13 mouse cellular contexts compared by ENCODE assay signal in genomic region chr5:50048271-50048851, GRCm38 (mm10). TPM values are rescaled to one million over a fixed set of nuclear protein-coding genes. Genes with fewer than 3 reads are reported as not detected.
A peak's percentile ranks its signal among the peaks of the same experiment; 100 is the strongest.
DNase-seq lines count a peak whose midpoint lies in the region; ATAC-seq and TF ChIP-seq lines count a peak whose summit lies in the region.
"Had no signal": no experiment of that assay in that cellular context is flagged by ENCODE, and none has a peak within 500 bp of the region (broad histone marks: within the 10 kb centered on the region; RNA-seq: fewer than 3 reads in every experiment).

No protein-coding gene starts in this region.

- H3K9me3 ChIP-seq in heart, embryonic 12.5 days (replicated peaks), result no peaks in the 10 kb centered on the region
- no peaks in the 10 kb centered on the region for H3K9me3 ChIP-seq in lung, postnatal 0 days (ENCODE audit: low read length)
- H3K9me3 ChIP-seq in limb, embryonic 13.5 days, result no peaks in the 10 kb centered on the region
- H3K9me3 ChIP-seq in neural tube, embryonic 15.5 days (replicated peaks), result no peaks in the 10 kb centered on the region
- H3K9me3 ChIP-seq: lung, embryonic 15.5 days had no signal

- H3K4me3 ChIP-seq in heart, embryonic 12.5 days, result no peak overlapping the region
- no peak overlapping the region for H3K4me3 ChIP-seq in lung, postnatal 0 days (ENCODE audit: low read depth, low read length)
- H3K4me3 ChIP-seq in limb, embryonic 13.5 days, result no peak overlapping the region
- no peak overlapping the region for H3K4me3 ChIP-seq in neural tube, embryonic 15.5 days (replicated peaks)
- H3K4me3 ChIP-seq: lung, embryonic 15.5 days had no signal

- H3K4me1 ChIP-seq in heart, embryonic 12.5 days (replicated peaks), result peaks cover 49% of the 10 kb centered on the region
- peaks cover 18% of the 10 kb centered on the region; the same call in 1 of the 2 replicates for H3K4me1 ChIP-seq in lung, postnatal 0 days (ENCODE audit: insufficient read depth, low read depth, low read length)
- H3K4me1 ChIP-seq in limb, embryonic 13.5 days, result peaks cover 46% of the 10 kb centered on the region
- H3K4me1 ChIP-seq in neural tube, embryonic 15.5 days, result peaks cover 22% of the 10 kb centered on the region

- H3K4me2 ChIP-seq in heart, embryonic 12.5 days, result no peak overlapping the region
- no peak overlapping the region for H3K4me2 ChIP-seq in lung, postnatal 0 days (replicated peaks; ENCODE audit: low read depth, low read length)
- no peak overlapping the region for H3K4me2 ChIP-seq in limb, embryonic 13.5 days (replicated peaks)
- no peak overlapping the region for H3K4me2 ChIP-seq in neural tube, embryonic 15.5 days
- H3K4me2 ChIP-seq: lung, embryonic 15.5 days had no signal

- no peak overlapping the region for H3K9ac ChIP-seq in heart, embryonic 12.5 days
- H3K9ac ChIP-seq in lung, postnatal 0 days (replicated peaks; ENCODE audit: low read depth), result no peak overlapping the region
- H3K9ac ChIP-seq in limb, embryonic 13.5 days, result no peak overlapping the region
- H3K9ac ChIP-seq in neural tube, embryonic 15.5 days (replicated peaks), result no peak overlapping the region
- H3K9ac ChIP-seq: lung, embryonic 15.5 days had no signal

- H3K36me3 ChIP-seq in heart, embryonic 12.5 days, result no peaks in the 10 kb centered on the region
- no peaks in the 10 kb centered on the region for H3K36me3 ChIP-seq in lung, postnatal 0 days (ENCODE audit: insufficient read depth, low read length)
- peaks cover 11% of the 10 kb centered on the region for H3K36me3 ChIP-seq in limb, embryonic 13.5 days
- no peaks in the 10 kb centered on the region for H3K36me3 ChIP-seq in neural tube, embryonic 15.5 days
- H3K36me3 ChIP-seq: lung, embryonic 15.5 days had no signal

- ATAC-seq in heart, embryonic 12.5 days (ENCODE audit: insufficient number of reproducible peaks, low FRiP score), result no peak
- ATAC-seq in lung, postnatal 0 days, result no peak
- no peak for ATAC-seq in limb, embryonic 13.5 days (ENCODE audit: low FRiP score, low read depth)
- ATAC-seq in neural tube, embryonic 15.5 days (ENCODE audit: low FRiP score), result peak; percentile 17; the same call in 1 of the 2 replicates
- ATAC-seq: hindbrain, postnatal 0 days had no signal

- no peak for TF ChIP-seq EP300 in lung, postnatal 0 days (IDR thresholded peaks at IDR 0.05)

- no peaks in the 10 kb centered on the region for H3K27me3 ChIP-seq in heart, embryonic 12.5 days (replicated peaks)
- H3K27me3 ChIP-seq in lung, postnatal 0 days (replicated peaks; ENCODE audit: insufficient read depth, low read length), result no peaks in the 10 kb centered on the region
- H3K27me3 ChIP-seq in limb, embryonic 13.5 days, result no peaks in the 10 kb centered on the region
- H3K27me3 ChIP-seq in neural tube, embryonic 15.5 days (replicated peaks), result no peaks in the 10 kb centered on the region
- H3K27me3 ChIP-seq: lung, embryonic 15.5 days had no signal

- 60% methylated on average over 5 of the region's 5 CpGs for WGBS in heart, embryonic 12.5 days
- WGBS in lung, postnatal 0 days, result 61% methylated on average over 5 of the region's 5 CpGs
- WGBS in limb, embryonic 13.5 days, result 28% methylated on average over 5 of the region's 5 CpGs
- 39% methylated on average over 5 of the region's 5 CpGs for WGBS in neural tube, embryonic 15.5 days

- intact Hi-C loops in heart, postnatal 10 days (cut with DNase I), result no loop called here

- TF ChIP-seq CTCF in lung, postnatal 0 days (IDR thresholded peaks at IDR 0.05), result no peak

- DNase-seq in heart, postnatal 10 days, result no peak
- DNase-seq in lung, postnatal 0 days (ENCODE audit: low spot score), result no peak
- DNase-seq in lung, postnatal 36 days, result no peak
- no peak for DNase-seq in urinary bladder, postnatal 10 days (ENCODE audit: low spot score)
- DNase-seq in spleen, postnatal 4 days (ENCODE audit: low spot score in 2 of 2), result no peak
- DNase-seq: embryo, embryonic 11 days; kidney, postnatal 25 days; thymus, adult 2 months had no signal

- H3K27ac ChIP-seq in heart, embryonic 12.5 days (ENCODE audit: poor library complexity, severe bottlenecking), result peak overlapping the region; percentile 35; the same call in 1 of the 2 replicates
- H3K27ac ChIP-seq in lung, postnatal 0 days (ENCODE audit: low read length), result peak overlapping the region; percentile 38; the same call in 1 of the 2 replicates
- 0 out of 2 replicates have a peak overlapping the region, but pooled peaks have one; percentile 22 for H3K27ac ChIP-seq in limb, embryonic 13.5 days
- H3K27ac ChIP-seq in neural tube, embryonic 15.5 days (replicated peaks), result peak overlapping the region; percentile 41; the same call in 1 of the 2 replicates
- H3K27ac ChIP-seq: hindbrain, postnatal 0 days; lung, embryonic 15.5 days had no signal

RNA-seq across cellular contexts. Expression of gene Adgra3, which starts 10.4 kb away (rescaled TPM):
- 25.1 and 28.1 TPM in 2 replicates for polyA plus RNA-seq in heart, embryonic 12.5 days (2016; fragmentation: Nextera tagmentation; extraction: Ambion mirVana)
- total RNA-seq in heart, postnatal 10 days (2021), result 10 to 100 TPM; 29.4 to 39.1 TPM
- 12.2 and 14.2 TPM in 2 replicates for polyA plus RNA-seq in lung, postnatal 0 days (2015; fragmentation: Nextera tagmentation; extraction: Ambion mirVana)
- 44.1 and 46.0 TPM in 2 replicates for polyA plus RNA-seq in limb, embryonic 13.5 days (2015; fragmentation: Nextera tagmentation; extraction: Ambion mirVana)
- 12.1 and 13.8 TPM in 2 replicates for polyA plus RNA-seq in neural tube, embryonic 15.5 days (2015; fragmentation: Nextera tagmentation; extraction: Ambion mirVana)
